Mouse (Mus musculus) urinary bladder, postnatal 4 days (tissue): ENCODE data around the gene Prkch.

Experiments used
- DNase-seq, 2 experiments: peaks; one replicate each; pipeline ENCODE4 v3.0.0; 2021 to 2022; ENCODE audit warnings: low spot score in 2 of 2

The Prkch gene

GRCm38 (mm10) chr12:73583318-73583717 is 1.3 kb upstream of the Prkch start:
- no peak for DNase-seq

GRCm38 (mm10) chr12:73583813-73584609 is 585 bp upstream of the Prkch start:
- no peak for DNase-seq

- no peak for DNase-seq
Measured at GRCm38 (mm10) chr12:73585241-73585801, 725 bp downstream of the Prkch start.

GRCm38 (mm10) chr12:73585850-73586249 is 1.3 kb downstream of the Prkch start:
- DNase-seq: no peak

- no peak for DNase-seq
Measured at GRCm38 (mm10) chr12:73587262-73587661, 2.7 kb downstream of the Prkch start.

- no peak for DNase-seq
Measured at GRCm38 (mm10) chr12:73590627-73591276, 6.2 kb downstream of the Prkch start.

GRCm38 (mm10) chr12:73591625-73592024 is 7.0 kb downstream of the Prkch start:
- DNase-seq: no peak

GRCm38 (mm10) chr12:73593021-73593798 is 8.6 kb downstream of the Prkch start:
- DNase-seq: no peak

- no peak for DNase-seq
Measured at GRCm38 (mm10) chr12:73594177-73594745, 9.7 kb downstream of the Prkch start.

- no peak for DNase-seq
Measured at GRCm38 (mm10) chr12:73595226-73595625, 10.6 kb downstream of the Prkch start.

- DNase-seq: peak in 1 of 2 experiments; percentile 37
Measured at GRCm38 (mm10) chr12:73598241-73598640, 13.6 kb downstream of the Prkch start.

- DNase-seq: no peak
Measured at GRCm38 (mm10) chr12:73600457-73600856, 15.9 kb downstream of the Prkch start.

- DNase-seq: no peak
Measured at GRCm38 (mm10) chr12:73602974-73603373, 18.4 kb downstream of the Prkch start.

GRCm38 (mm10) chr12:73603653-73604052 is 19.1 kb downstream of the Prkch start:
- no peak for DNase-seq

GRCm38 (mm10) chr12:73604762-73605161 is 20.2 kb downstream of the Prkch start:
- DNase-seq: no peak

- DNase-seq: no peak
Measured at GRCm38 (mm10) chr12:73605174-73605573, 20.6 kb downstream of the Prkch start.

GRCm38 (mm10) chr12:73607381-73608064 is 22.9 kb downstream of the Prkch start:
- no peak for DNase-seq

GRCm38 (mm10) chr12:73608065-73608397 is 23.4 kb downstream of the Prkch start:
- DNase-seq: no peak

GRCm38 (mm10) chr12:73609262-73609661 is 24.7 kb downstream of the Prkch start:
- DNase-seq: no peak

- DNase-seq: no peak
Measured at GRCm38 (mm10) chr12:73609676-73610545, 25.3 kb downstream of the Prkch start.
